Mouse (Mus musculus): ENCODE measurements at regions not wholly inside any gene's neighbourhood (a gene's known extent, or its start where the extent isn't known, plus 50 kb on each side); places are given as distances from the start of the nearest gene placed in this dataset.

DNA sequence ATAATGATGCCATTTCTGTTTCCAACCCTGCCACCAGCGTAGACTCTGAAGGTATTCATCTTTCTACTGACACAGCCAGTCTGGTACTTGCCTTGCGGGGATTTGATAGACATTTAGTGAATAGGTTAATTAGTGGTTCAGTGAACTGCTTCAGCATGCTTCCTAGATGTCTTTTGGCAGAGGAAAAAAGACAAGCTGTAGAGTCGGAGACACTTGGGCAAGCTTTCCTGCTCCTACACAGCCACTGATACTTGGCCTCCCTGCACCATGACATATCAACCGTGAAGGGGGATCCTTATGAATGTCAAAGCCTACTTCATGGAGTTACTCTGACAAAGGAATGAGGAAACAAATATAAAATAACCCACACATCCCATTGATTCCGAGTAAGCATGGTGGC lies 308.7 kb downstream of the Kctd12 start:
- Histone ChIP-seq H3K4me1 (ENCODE audit: control insufficient read depth, insufficient read depth, low read length) (no peaks in the 10 kb centered on the region), H3K4me3 (replicated peaks; ENCODE audit: insufficient read depth, low read depth, low read length) (no peak overlapping the region), H3K27me3 (ENCODE audit: control insufficient read depth, insufficient read depth, low read length) (no peaks in the 10 kb centered on the region), H3K27ac (ENCODE audit: insufficient read depth, low read length) (no peak overlapping the region)
- DNase-seq: no peak
- TF ChIP-seq CTCF (IDR thresholded peaks at IDR 0.05; ENCODE audit: borderline replicate concordance, insufficient read depth, low read depth, low read length) (no peak), POLR2A (IDR thresholded peaks at IDR 0.05; ENCODE audit: borderline replicate concordance, insufficient read depth, low read length) (no peak)
- WGBS: 49% methylated on average over 5 of the region's 5 CpGs

DNA sequence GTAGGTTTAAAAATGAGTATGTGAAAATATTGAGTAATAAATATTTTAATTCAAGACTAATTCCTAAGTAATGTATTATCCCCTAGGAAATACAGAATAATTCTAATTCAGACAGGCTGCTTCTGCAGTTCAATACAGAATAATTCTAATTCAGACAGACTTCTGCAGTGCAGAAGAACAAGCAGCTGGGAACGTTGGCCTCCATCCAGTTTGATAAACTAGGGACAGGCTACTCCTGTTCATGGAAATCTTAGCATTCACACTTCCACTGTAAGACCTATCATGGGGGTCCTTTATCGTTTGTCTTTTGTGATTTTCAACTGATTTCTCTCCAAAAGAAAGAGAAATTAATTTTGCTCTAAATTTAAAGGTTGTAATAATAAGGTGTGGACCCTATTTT lies 319.2 kb downstream of the Kctd12 start:
- no peaks in the 10 kb centered on the region for H3K27me3 ChIP-seq (ENCODE audit: control insufficient read depth, insufficient read depth, low read length)
- 49% methylated on average over 2 of the region's 2 CpGs for WGBS

DNA sequence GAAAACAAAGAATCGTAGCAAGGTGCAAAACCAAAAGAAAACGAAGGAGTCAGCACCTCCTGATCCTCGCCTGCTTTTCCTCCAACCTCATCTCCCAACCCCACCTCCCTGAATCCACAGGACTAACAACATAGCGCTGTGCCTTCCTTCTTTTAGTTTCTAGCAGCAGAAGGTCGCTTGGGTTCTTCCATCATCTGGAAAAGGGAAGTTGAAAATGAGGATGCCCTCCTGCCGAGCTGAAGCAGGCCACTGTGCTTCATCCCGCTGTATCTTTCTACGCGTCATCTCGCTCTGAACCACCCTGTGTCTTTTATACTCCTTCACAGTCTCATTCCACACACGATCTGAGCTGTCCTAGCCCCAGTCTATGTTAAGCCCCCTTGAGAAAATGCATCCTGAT lies 322.1 kb downstream of the Kctd12 start:
- no peak for DNase-seq
- H3K27ac ChIP-seq (ENCODE audit: insufficient read depth, low read length): no peak overlapping the region
- TF ChIP-seq POLR2A (IDR thresholded peaks at IDR 0.05; ENCODE audit: borderline replicate concordance, insufficient read depth, low read length) (no peak), CTCF (IDR thresholded peaks at IDR 0.05; ENCODE audit: borderline replicate concordance, insufficient read depth, low read depth, low read length) (no peak)
- WGBS: 85% methylated on average over 11 of the region's 11 CpGs
- no peaks in the 10 kb centered on the region for H3K4me1 ChIP-seq (ENCODE audit: control insufficient read depth, insufficient read depth, low read length)
- no peak overlapping the region for H3K4me3 ChIP-seq (replicated peaks; ENCODE audit: insufficient read depth, low read depth, low read length)
- no peaks in the 10 kb centered on the region for H3K27me3 ChIP-seq (ENCODE audit: control insufficient read depth, insufficient read depth, low read length)

More for the DNA sequence above, 319.2 kb downstream of the Kctd12 start:
- no peak overlapping the region for H3K27ac ChIP-seq (ENCODE audit: insufficient read depth, low read length)
- no peak for TF ChIP-seq CTCF (IDR thresholded peaks at IDR 0.05; ENCODE audit: borderline replicate concordance, insufficient read depth, low read depth, low read length)
- no peak for TF ChIP-seq POLR2A (IDR thresholded peaks at IDR 0.05; ENCODE audit: borderline replicate concordance, insufficient read depth, low read length)
- H3K4me3 ChIP-seq (replicated peaks; ENCODE audit: insufficient read depth, low read depth, low read length): no peak overlapping the region
- DNase-seq: no peak
- H3K4me1 ChIP-seq (ENCODE audit: control insufficient read depth, insufficient read depth, low read length): no peaks in the 10 kb centered on the region

DNA sequence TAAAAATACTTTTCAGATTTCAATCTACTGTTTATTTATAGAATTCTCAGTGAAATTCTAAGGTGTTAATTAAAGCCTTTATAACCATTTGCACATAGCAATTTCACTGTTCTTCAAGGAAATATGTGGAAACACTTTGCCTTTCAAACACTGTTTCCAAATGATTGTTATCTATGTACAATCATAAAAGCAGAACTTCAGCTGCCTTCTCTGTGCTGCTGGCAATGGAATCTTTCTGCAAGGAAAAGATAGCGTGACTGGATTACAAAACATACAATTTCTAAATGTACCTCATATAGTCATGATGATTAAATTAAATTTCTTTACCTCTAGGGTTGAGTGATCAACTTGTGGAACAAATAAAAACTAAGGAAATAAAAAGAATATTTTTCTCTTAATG lies 326.2 kb downstream of the Kctd12 start:
- no peak for DNase-seq
- no peaks in the 10 kb centered on the region for H3K27me3 ChIP-seq (ENCODE audit: control insufficient read depth, insufficient read depth, low read length)
- H3K4me1 ChIP-seq (ENCODE audit: control insufficient read depth, insufficient read depth, low read length): no peaks in the 10 kb centered on the region
- no peak overlapping the region for H3K4me3 ChIP-seq (replicated peaks; ENCODE audit: insufficient read depth, low read depth, low read length)
- 83% methylated on average over 1 of the region's 1 CpGs for WGBS
- no peak overlapping the region for H3K27ac ChIP-seq (ENCODE audit: insufficient read depth, low read length)
- no peak for TF ChIP-seq POLR2A (IDR thresholded peaks at IDR 0.05; ENCODE audit: borderline replicate concordance, insufficient read depth, low read length)
- TF ChIP-seq CTCF (IDR thresholded peaks at IDR 0.05; ENCODE audit: borderline replicate concordance, insufficient read depth, low read depth, low read length): no peak

DNA sequence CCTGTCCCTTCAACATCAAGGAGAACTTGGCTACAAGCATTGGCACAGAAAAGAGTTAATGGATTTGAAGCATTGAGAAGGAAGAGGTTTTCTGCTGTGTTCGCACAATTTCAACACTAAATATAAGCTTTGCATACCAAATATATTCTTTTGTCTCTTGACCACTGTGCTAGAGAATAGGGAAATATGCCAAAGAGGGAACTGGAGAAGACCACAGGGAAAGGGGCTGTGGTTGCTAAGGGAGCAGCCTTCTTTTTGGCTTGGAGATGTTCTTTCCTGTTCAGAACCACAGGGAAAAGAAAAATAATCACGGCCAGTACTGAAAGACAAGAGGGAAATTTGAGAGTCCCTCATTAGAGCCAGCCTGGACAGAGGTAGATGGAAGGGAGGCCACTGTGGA lies 352.8 kb downstream of the Kctd12 start:
- no peaks in the 10 kb centered on the region for H3K4me1 ChIP-seq (ENCODE audit: control insufficient read depth, insufficient read depth, low read length)
- WGBS: 13% methylated on average over 2 of the region's 2 CpGs
- H3K27ac ChIP-seq (ENCODE audit: insufficient read depth, low read length): no peak overlapping the region
- peak in 1 of 2 experiments; percentile 28 for DNase-seq
- TF ChIP-seq POLR2A (IDR thresholded peaks at IDR 0.05; ENCODE audit: borderline replicate concordance, insufficient read depth, low read length): no peak
- TF ChIP-seq CTCF (IDR thresholded peaks at IDR 0.05; ENCODE audit: borderline replicate concordance, insufficient read depth, low read depth, low read length): no peak
- H3K4me3 ChIP-seq (replicated peaks; ENCODE audit: insufficient read depth, low read depth, low read length): no peak overlapping the region
- no peaks in the 10 kb centered on the region for H3K27me3 ChIP-seq (ENCODE audit: control insufficient read depth, insufficient read depth, low read length)

DNA sequence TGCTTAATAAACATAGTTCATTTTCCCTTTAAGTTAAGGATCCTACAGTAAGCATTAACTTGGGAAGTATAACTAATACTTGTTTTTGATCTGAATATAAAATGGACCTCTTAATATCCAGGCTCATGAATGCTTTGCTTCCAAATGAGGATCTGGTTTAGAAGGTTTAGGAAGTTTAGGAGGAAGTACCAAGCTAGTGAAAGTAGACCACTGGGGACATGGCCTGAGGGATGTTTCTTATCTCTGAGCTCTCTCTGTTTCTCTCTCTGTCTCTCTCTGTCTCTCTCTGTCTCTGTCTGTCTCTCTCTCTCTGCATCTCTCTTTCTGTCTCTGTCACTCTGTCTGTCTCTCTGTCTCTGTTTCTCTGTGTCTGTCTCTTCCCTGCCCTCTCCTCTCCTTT lies 360.9 kb downstream of the Kctd12 start:
- Histone ChIP-seq H3K27ac (ENCODE audit: insufficient read depth, low read length) (no peak overlapping the region), H3K27me3 (ENCODE audit: control insufficient read depth, insufficient read depth, low read length) (no peaks in the 10 kb centered on the region), H3K4me3 (replicated peaks; ENCODE audit: insufficient read depth, low read depth, low read length) (no peak overlapping the region), H3K4me1 (ENCODE audit: control insufficient read depth, insufficient read depth, low read length) (no peaks in the 10 kb centered on the region)
- TF ChIP-seq CTCF (IDR thresholded peaks at IDR 0.05; ENCODE audit: borderline replicate concordance, insufficient read depth, low read depth, low read length) (no peak), POLR2A (IDR thresholded peaks at IDR 0.05; ENCODE audit: borderline replicate concordance, insufficient read depth, low read length) (no peak)
- DNase-seq: no peak

DNA sequence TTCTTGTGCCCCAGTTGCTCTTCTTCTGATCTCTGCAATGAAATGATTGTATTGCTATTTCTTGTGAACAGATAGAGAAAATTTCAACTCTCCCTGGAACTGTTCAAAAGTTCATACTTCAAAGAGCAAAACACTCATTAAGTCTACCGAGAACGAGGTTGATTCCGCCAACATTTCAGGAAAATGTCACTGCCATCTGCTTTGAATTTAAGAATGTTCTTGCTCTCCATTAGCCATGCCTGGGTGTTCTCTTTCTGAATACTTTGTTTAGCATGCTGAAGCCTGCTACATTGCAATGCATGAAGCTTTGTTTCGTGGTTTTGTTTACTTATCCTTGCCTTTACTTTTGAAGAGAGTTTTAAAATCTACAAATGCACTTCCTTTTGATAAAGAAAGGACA lies 363.4 kb downstream of the Kctd12 start:
- Histone ChIP-seq H3K27ac (ENCODE audit: insufficient read depth, low read length) (no peak overlapping the region), H3K27me3 (ENCODE audit: control insufficient read depth, insufficient read depth, low read length) (no peaks in the 10 kb centered on the region), H3K4me1 (ENCODE audit: control insufficient read depth, insufficient read depth, low read length) (no peaks in the 10 kb centered on the region), H3K4me3 (replicated peaks; ENCODE audit: insufficient read depth, low read depth, low read length) (no peak overlapping the region)
- TF ChIP-seq POLR2A (IDR thresholded peaks at IDR 0.05; ENCODE audit: borderline replicate concordance, insufficient read depth, low read length): no peak
- TF ChIP-seq CTCF (IDR thresholded peaks at IDR 0.05; ENCODE audit: borderline replicate concordance, insufficient read depth, low read depth, low read length): no peak
- 30% methylated on average over 4 of the region's 4 CpGs for WGBS
- DNase-seq: no peak

DNA sequence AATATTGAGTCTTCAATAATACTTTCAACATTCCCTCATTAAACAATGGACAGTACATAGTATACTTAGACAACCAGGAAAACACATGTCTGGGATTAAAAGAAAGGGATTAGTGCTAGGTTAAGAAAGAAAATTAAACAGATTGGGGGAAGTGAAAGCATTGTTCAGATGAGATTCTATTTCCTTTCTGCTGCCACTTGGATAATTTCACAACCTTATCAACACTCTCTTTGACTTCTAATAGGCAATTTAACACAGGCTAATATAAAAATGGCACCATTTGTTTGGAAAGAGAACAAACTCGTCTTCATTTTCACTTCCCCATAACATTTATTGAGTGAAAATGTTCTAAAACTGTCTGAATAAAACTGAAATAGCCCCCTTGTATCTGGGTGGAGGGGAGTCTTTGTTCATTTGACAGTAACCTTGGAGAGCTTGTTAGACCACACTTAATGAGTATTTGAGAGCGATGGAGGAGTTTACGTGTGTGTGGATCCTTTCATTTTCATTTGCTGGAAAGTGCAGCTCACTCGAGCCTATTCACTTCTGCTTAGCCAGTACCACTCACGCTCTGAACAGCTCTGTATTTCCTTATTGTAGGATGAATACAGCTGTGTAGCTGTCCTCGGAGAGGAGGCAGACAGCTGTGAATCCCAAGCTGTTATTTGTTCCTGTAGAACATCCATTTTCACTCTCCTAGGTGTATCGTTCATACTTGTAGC lies 366.7 kb downstream of the Kctd12 start:
- TF ChIP-seq CTCF (IDR thresholded peaks at IDR 0.05; ENCODE audit: borderline replicate concordance, insufficient read depth, low read depth, low read length): no peak
- H3K27ac ChIP-seq (ENCODE audit: insufficient read depth, low read length): no peak overlapping the region
- DNase-seq: no peak
- no peak overlapping the region for H3K4me3 ChIP-seq (replicated peaks; ENCODE audit: insufficient read depth, low read depth, low read length)
- no peaks in the 10 kb centered on the region for H3K27me3 ChIP-seq (ENCODE audit: control insufficient read depth, insufficient read depth, low read length)
- 46% methylated on average over 7 of the region's 7 CpGs for WGBS
- no peaks in the 10 kb centered on the region for H3K4me1 ChIP-seq (ENCODE audit: control insufficient read depth, insufficient read depth, low read length)

Data from cerebellum, adult 2 months (tissue).